Mouse (Mus musculus): ENCODE data around the gene Dtnb. TPM values are rescaled to one million over a fixed set of nuclear protein-coding genes. Genes with fewer than 3 reads are reported as not detected.

Gene Dtnb
- polyA plus RNA-seq, 1 experiment from 2014 or later: 31.5 TPM

- H3K4me2 ChIP-seq (replicated peaks): no peak overlapping the region
- H3K27ac ChIP-seq (replicated peaks): no peak overlapping the region
- H3K9me3 ChIP-seq: no peaks in the 10 kb centered on the region
- H3K9ac ChIP-seq (replicated peaks): no peak overlapping the region
- no peaks in the 10 kb centered on the region for H3K27me3 ChIP-seq
- H3K36me3 ChIP-seq: no peaks in the 10 kb centered on the region
- ATAC-seq (replicated peaks): no peak
- no peaks in the 10 kb centered on the region for H3K4me1 ChIP-seq
- H3K4me3 ChIP-seq: no peak overlapping the region
- WGBS: 93% methylated on average over 7 of the region's 7 CpGs
These were observed 46.2 kb downstream of the Dtnb start for GRCm38 (mm10) chr12:3618144-3619020.

- no peak for ATAC-seq (replicated peaks)
- H3K9ac ChIP-seq (replicated peaks): no peak overlapping the region
- H3K27ac ChIP-seq (replicated peaks): no peak overlapping the region
- no peaks in the 10 kb centered on the region for H3K4me1 ChIP-seq
- no peaks in the 10 kb centered on the region for H3K36me3 ChIP-seq
- no peaks in the 10 kb centered on the region for H3K9me3 ChIP-seq
- H3K4me3 ChIP-seq: no peak overlapping the region
- WGBS: 93% methylated on average over 3 of the region's 3 CpGs
- no peaks in the 10 kb centered on the region for H3K27me3 ChIP-seq
- no peak overlapping the region for H3K4me2 ChIP-seq (replicated peaks)
These were observed 46.8 kb downstream of the Dtnb start for GRCm38 (mm10) chr12:3619021-3619367.

- no peak for ATAC-seq (replicated peaks)
- Histone ChIP-seq H3K4me1 (no peaks in the 10 kb centered on the region), H3K9me3 (no peaks in the 10 kb centered on the region), H3K27me3 (no peaks in the 10 kb centered on the region), H3K4me3 (no peak overlapping the region), H3K4me2 (replicated peaks) (no peak overlapping the region), H3K36me3 (no peaks in the 10 kb centered on the region), H3K9ac (replicated peaks) (no peak overlapping the region), H3K27ac (replicated peaks) (no peak overlapping the region)
- WGBS: 91% methylated on average over 4 of the region's 4 CpGs
These were observed 54.7 kb downstream of the Dtnb start for GRCm38 (mm10) chr12:3626880-3627279.

GRCm38 (mm10) chr12:3641931-3642330 is 69.8 kb downstream of the Dtnb start:
- H3K36me3 ChIP-seq: no peaks in the 10 kb centered on the region
- no peaks in the 10 kb centered on the region for H3K9me3 ChIP-seq
- no peaks in the 10 kb centered on the region for H3K4me1 ChIP-seq
- no peaks in the 10 kb centered on the region for H3K27me3 ChIP-seq
- no peak overlapping the region for H3K4me3 ChIP-seq
- H3K4me2 ChIP-seq (replicated peaks): no peak overlapping the region
- 40% methylated on average over 3 of the region's 3 CpGs for WGBS
- H3K9ac ChIP-seq (replicated peaks): no peak overlapping the region
- H3K27ac ChIP-seq (replicated peaks): no peak overlapping the region
- no peak for ATAC-seq (replicated peaks)

DNA sequence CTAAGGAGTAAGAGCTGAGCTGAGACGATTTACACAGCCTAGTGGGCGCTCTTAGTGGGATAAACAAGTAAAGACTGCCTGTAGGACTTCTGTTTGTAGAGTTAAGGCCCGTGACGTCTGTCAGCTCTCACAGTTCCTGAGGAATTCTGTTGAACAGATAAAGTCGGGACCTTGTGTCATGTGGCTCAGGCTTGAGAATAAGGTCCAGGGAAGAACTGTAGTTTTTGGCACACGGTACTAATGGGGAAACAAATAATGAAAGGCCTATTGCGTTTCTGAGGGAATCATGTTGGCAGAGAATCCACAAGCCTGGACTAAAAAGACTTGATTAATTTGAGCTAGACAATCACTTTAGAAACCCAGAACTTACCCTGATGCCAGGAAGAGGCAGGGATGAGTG is 84.6 kb downstream of the Dtnb start:
- Histone ChIP-seq H3K9ac (replicated peaks) (no peak overlapping the region), H3K4me2 (replicated peaks) (no peak overlapping the region), H3K9me3 (no peaks in the 10 kb centered on the region), H3K36me3 (no peaks in the 10 kb centered on the region), H3K4me3 (no peak overlapping the region), H3K27me3 (no peaks in the 10 kb centered on the region), H3K4me1 (0 out of 2 replicates have a peak, but pooled peaks cover 8% of the 10 kb centered on the region), H3K27ac (replicated peaks) (no peak overlapping the region)
- 58% methylated on average over 7 of the region's 7 CpGs for WGBS
- no peak for ATAC-seq (replicated peaks)

- Histone ChIP-seq H3K36me3 (no peaks in the 10 kb centered on the region), H3K4me3 (no peak overlapping the region), H3K9me3 (no peaks in the 10 kb centered on the region), H3K27me3 (no peaks in the 10 kb centered on the region), H3K4me2 (replicated peaks) (no peak overlapping the region), H3K27ac (replicated peaks) (no peak overlapping the region), H3K9ac (replicated peaks) (no peak overlapping the region), H3K4me1 (0 out of 2 replicates have a peak, but pooled peaks cover 8% of the 10 kb centered on the region)
- no peak for ATAC-seq (replicated peaks)
- WGBS: 82% methylated on average over 4 of the region's 4 CpGs
These were observed 85.1 kb downstream of the Dtnb start for GRCm38 (mm10) chr12:3657234-3657633.

GRCm38 (mm10) chr12:3657786-3658185 is 85.6 kb downstream of the Dtnb start:
- WGBS: 79% methylated on average over 10 of the region's 10 CpGs
- H3K27ac ChIP-seq (replicated peaks): no peak overlapping the region
- no peak overlapping the region for H3K4me3 ChIP-seq
- H3K27me3 ChIP-seq: no peaks in the 10 kb centered on the region
- H3K36me3 ChIP-seq: no peaks in the 10 kb centered on the region
- H3K4me2 ChIP-seq (replicated peaks): no peak overlapping the region
- H3K9ac ChIP-seq (replicated peaks): no peak overlapping the region
- H3K4me1 ChIP-seq: 0 out of 2 replicates have a peak, but pooled peaks cover 8% of the 10 kb centered on the region
- no peak for ATAC-seq (replicated peaks)
- no peaks in the 10 kb centered on the region for H3K9me3 ChIP-seq

DNA sequence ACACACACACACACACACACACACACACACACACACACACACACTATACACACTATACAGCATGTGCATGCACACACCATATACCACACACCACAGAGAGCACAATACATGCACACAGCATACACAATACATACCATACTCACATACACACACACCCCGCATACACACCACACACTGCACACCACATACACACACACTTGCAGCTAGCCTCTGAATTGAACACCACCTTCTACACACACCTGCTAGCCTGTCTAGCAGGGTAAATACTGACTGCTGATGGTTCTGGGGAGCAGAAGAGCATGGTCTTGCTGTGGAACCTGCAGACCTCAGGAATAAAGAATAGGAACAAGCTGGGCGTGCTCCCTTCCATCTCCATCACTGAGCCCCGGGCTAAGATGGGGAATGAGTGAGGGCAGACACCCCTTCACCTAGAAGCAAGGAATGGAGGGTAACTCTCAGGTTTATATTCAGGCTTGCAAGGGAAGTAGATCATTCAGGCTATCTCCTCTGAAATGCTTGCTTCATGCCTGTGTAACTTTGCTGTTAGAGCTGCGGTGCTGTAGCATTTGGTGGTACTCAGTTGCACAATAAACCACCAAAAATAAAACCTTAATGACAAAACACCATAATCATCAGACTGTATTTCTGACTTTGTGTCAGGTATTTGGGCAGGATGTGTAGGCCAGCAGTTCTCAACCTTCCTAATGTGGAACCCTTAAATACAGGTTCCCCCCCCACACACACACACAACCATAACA is 87.6 kb downstream of the Dtnb start:
- H3K4me3 ChIP-seq: no peak overlapping the region
- ATAC-seq (replicated peaks): no peak
- no peaks in the 10 kb centered on the region for H3K9me3 ChIP-seq
- H3K4me2 ChIP-seq (replicated peaks): no peak overlapping the region
- H3K27me3 ChIP-seq: no peaks in the 10 kb centered on the region
- no peak overlapping the region for H3K27ac ChIP-seq (replicated peaks)
- no peaks in the 10 kb centered on the region for H3K36me3 ChIP-seq
- 88% methylated on average over 4 of the region's 4 CpGs for WGBS
- H3K4me1 ChIP-seq: 0 out of 2 replicates have a peak, but pooled peaks cover 8% of the 10 kb centered on the region
- no peak overlapping the region for H3K9ac ChIP-seq (replicated peaks)

GRCm38 (mm10) chr12:3660985-3661635 is 88.9 kb downstream of the Dtnb start:
- H3K4me3 ChIP-seq: no peak overlapping the region
- H3K9ac ChIP-seq (replicated peaks): no peak overlapping the region
- H3K9me3 ChIP-seq: no peaks in the 10 kb centered on the region
- H3K27me3 ChIP-seq: no peaks in the 10 kb centered on the region
- H3K4me2 ChIP-seq (replicated peaks): no peak overlapping the region
- no peaks in the 10 kb centered on the region for H3K36me3 ChIP-seq
- ATAC-seq (replicated peaks): no peak
- WGBS: 85% methylated on average over 1 of the region's 1 CpGs
- no peak overlapping the region for H3K27ac ChIP-seq (replicated peaks)
- 0 out of 2 replicates have a peak, but pooled peaks cover 8% of the 10 kb centered on the region for H3K4me1 ChIP-seq

GRCm38 (mm10) chr12:3662660-3663059 is 90.5 kb downstream of the Dtnb start:
- no peak for ATAC-seq (replicated peaks)
- H3K9ac ChIP-seq (replicated peaks): no peak overlapping the region
- H3K4me3 ChIP-seq: no peak overlapping the region
- H3K27ac ChIP-seq (replicated peaks): no peak overlapping the region
- H3K4me2 ChIP-seq (replicated peaks): no peak overlapping the region
- 0 out of 2 replicates have a peak, but pooled peaks cover 2% of the 10 kb centered on the region for H3K4me1 ChIP-seq
- no peaks in the 10 kb centered on the region for H3K9me3 ChIP-seq
- H3K36me3 ChIP-seq: no peaks in the 10 kb centered on the region
- H3K27me3 ChIP-seq: no peaks in the 10 kb centered on the region

- H3K4me1 ChIP-seq: no peaks in the 10 kb centered on the region
- no peak overlapping the region for H3K9ac ChIP-seq (replicated peaks)
- no peak overlapping the region for H3K4me3 ChIP-seq
- no peak overlapping the region for H3K4me2 ChIP-seq (replicated peaks)
- no peak for ATAC-seq (replicated peaks)
- no peaks in the 10 kb centered on the region for H3K27me3 ChIP-seq
- no peaks in the 10 kb centered on the region for H3K36me3 ChIP-seq
- no peak overlapping the region for H3K27ac ChIP-seq (replicated peaks)
- H3K9me3 ChIP-seq: no peaks in the 10 kb centered on the region
- WGBS: 92% methylated on average over 7 of the region's 7 CpGs
These were observed 91.2 kb downstream of the Dtnb start for GRCm38 (mm10) chr12:3663386-3663785.

- no peaks in the 10 kb centered on the region for H3K36me3 ChIP-seq
- H3K27me3 ChIP-seq: no peaks in the 10 kb centered on the region
- no peaks in the 10 kb centered on the region for H3K9me3 ChIP-seq
- H3K4me2 ChIP-seq (replicated peaks): no peak overlapping the region
- no peak overlapping the region for H3K9ac ChIP-seq (replicated peaks)
- no peaks in the 10 kb centered on the region for H3K4me1 ChIP-seq
- WGBS: 49% methylated on average over 5 of the region's 5 CpGs
- H3K4me3 ChIP-seq: no peak overlapping the region
- ATAC-seq (replicated peaks): no peak
- no peak overlapping the region for H3K27ac ChIP-seq (replicated peaks)
These were observed 97.8 kb downstream of the Dtnb start for GRCm38 (mm10) chr12:3669971-3670381.
